Mouse (Mus musculus): ENCODE measurements around the gene Evx2.

Gene Evx2

DNA sequence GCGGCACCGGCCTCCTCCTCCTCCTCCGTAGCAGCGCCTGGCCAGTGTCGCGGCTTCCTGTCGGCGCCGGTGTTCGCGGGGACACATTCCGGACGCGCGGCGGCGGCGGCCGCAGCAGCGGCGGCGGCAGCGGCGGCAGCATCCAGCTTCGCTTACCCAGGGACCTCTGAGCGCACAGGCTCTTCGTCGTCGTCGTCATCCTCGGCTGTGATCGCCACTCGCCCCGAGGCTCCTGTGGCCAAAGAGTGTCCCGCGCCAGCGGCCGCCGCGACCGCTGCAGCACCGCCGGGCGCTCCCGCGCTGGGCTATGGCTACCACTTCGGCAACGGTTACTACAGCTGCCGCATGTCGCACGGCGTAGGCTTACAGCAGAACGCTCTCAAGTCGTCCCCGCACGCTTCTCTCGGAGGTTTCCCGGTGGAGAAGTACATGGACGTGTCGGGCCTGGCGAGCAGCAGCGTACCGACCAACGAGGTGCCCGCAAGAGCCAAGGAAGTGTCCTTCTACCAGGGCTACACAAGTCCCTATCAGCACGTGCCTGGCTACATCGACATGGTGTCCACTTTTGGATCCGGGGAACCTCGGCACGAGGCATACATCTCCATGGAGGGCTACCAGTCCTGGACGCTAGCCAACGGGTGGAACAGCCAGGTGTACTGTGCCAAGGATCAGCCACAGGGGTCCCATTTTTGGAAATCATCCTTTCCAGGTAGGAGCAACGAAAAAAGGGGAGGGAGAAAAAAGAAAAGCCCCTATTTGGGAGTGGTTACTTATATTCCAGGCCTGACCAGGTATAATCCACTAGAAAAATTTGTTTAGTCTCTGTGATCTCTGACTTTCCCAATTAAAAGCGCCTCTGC lies 9.2 kb upstream of the Evx2 start:
- in situ Hi-C loops (cut with MboI, MseI), result loop anchor here (10.0 to 25.0 kb wide), 3 partner anchors 374 to 1081 kb away; partner anchors contain the start of gene Chrna1

DNA sequence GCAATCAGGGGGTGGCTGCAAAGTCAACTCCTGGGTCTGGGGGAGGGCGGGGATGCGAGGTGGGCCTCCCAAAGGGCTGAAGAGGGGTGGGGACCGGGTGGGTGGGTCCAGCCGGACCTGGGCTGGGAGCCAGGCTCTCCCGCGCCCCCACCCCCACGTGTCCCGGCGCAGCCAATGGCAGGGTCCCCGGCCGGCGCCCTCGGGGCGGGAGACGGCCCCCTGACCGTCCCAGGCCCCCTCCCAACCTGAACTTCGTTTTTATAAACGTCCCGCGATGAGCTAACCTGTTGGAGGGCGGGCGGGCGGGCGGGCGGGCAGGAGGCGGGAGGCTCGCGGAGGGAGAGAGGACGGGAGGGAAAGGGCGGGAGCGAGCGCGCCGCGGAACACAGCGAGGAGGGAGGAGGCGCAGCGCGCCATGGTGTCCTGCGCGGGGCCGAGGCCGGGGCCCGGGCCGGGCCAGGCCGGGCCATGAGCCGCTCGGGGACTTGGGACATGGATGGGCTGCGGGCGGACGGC lies 8.5 kb upstream of the Evx2 start, which contains the start of gene Hoxd13:
Gene Hoxd13 (plus strand): TSS at position 469 of the 516 bp plus-strand sequence.
- in situ Hi-C loops (cut with MboI, MseI), result loop anchor here (10.0 to 25.0 kb wide), 3 partner anchors 373 to 1081 kb away; partner anchors contain the start of gene Chrna1

DNA sequence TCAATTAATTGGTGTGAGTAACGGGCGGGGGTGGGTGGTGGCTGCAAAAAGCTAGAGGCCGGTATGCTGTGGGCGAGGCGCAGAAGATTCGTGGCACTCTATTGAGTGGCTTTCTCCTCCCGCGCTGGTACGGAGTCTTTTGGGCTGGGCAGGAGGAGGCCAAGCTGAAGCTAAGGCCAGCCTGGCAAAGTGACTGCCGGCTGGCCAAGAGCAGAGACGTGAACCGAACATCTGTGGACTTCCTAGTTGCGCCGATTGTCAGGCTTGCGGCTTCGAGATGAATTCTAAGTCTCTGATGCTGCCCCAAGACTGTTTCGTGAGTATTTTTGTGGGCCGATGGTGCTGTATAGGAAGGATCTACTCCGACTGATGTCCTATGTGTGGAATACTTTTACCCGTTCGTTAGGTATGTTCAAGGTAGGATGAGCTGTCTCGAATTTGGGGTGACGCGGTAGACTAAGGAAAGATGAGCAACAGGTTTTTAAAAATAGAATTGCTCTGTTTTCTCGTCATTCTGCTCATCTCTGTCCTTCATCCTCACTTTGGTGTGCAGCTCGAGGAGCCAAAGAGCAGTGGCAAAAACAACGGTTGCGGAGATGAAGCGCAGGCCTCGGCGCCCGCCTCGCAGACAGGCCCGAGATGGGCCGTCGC lies 8.0 kb upstream of the Evx2 start:
- in situ Hi-C loops (cut with MboI, MseI), result loop anchor here (10.0 to 25.0 kb wide), 3 partner anchors 373 to 1080 kb away; partner anchors contain the start of gene Chrna1

DNA sequence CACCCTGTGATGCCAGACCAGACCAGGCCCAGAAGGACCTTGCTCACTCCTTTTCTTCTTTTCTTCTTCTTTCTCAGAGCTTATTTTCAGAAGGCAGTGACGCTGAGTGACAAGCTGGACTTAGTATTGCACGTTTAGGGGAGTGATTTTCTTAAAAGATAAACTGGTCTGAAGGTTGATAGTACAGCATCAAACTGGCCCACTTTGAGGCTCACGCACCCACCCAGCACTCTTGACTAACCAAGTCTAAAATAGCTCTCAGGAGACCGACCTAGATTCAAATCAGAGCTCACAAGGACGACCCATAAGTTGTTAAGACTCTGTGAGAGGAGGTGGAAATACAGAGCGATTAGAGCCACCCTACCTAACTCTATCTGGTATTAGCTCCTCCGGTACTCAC lies 7.1 kb upstream of the Evx2 start:
- in situ Hi-C loops (cut with MboI, MseI), result loop anchor here (10.0 to 25.0 kb wide), 3 partner anchors 372 to 1079 kb away; partner anchors contain the start of gene Chrna1

DNA sequence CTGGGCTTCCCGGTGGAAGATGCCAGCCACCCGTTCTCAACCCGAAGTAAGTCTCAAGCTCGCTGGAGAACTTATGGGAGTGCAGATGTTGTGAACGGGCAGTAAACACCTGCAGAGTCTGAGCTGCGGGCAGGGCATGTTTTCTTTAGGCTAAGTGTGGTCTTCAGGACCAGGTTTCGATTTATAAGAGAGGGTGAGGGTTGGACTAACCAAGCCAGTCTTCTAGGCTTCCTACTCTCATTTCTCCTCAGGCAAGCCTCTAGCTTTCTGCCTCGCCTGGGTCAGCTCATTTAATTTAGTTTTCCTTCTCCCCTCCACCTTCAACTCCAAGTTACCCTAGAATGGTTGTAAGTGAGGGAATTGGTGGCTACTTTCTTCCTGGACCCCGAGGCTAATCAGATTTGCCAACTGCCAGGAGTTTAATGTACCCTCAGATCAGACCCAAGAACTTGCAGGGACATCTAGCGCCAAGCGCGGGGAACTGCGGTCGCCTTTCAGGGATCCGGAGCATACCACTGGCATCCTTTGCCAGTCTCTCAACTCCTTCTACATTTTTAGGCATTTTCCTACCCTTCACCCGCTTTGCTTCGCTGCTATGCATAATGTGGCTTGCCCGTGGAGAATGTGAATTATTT lies 4.1 kb upstream of the Evx2 start:
- in situ Hi-C loops (cut with MboI, MseI), result loop anchor here (10.0 to 25.0 kb wide), 3 partner anchors 369 to 1076 kb away; partner anchors contain the start of gene Chrna1

DNA sequence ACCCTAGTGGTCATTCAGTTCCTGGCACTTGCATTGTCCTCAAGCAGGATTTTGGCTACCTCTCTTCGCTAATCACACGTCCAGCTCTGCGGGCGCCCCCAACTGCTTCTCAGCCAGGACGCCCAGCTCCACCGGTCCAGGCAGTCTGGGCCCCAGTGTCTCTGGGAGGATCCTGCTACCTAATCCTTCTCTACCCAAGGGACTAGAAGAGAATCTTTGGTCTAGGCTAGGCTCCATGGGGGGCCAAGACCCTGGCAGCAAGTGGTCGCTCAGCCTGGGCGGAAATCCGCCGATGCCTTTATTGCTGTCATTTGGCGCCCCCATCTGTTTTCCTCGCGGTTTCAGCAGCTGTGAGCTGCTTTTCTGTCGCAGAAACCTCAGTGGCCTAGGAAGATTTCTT lies 2.3 kb upstream of the Evx2 start:
- in situ Hi-C loops (cut with MboI, MseI), result loop anchor here (10.0 to 25.0 kb wide), 3 partner anchors 367 to 1074 kb away; partner anchors contain the start of gene Chrna1

DNA sequence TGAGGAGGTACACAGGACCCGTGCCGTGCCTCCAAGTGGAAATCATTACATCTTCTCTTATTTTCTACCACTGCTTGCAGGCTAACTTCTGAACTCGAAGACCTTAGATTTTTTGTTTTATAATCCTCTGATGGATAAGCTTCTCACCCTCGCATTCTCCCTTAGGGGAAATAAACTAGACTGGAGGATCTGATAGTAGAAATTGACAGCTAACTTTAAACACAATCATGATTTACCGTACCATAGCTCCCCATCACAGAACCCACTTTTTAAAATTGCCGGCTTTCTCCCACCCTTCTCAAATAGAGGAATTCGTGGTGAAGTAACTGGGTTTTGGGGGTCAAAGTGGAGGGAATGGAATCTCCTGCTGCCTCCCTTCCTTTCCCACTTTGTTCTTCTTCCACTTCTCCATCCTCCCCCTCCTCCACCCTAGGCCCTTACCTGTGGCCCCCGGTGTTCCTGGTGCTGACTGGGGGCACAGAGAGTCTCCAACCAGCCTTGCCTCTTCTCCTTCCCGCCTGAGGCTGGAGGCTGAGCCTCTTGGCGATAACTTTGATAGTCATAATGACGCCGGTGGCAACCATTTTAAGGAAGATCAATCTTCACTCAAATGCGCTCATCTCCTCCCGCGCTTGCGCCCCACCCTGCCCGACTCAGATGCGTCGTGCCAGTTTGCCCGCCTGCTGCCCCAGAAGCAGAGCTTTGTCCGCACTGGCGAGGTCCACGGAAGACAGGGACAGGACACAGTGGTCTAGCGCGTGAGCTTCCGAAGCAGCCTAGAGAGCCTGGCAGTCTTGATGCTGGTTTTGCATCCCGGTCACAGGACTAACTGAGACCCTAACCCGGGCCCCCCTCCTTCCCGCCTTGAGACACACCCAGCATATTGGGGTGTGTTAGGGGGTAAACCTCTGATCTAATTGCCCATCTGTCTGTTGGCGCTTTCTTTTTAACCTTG lies 1.3 kb upstream of the Evx2 start:
- in situ Hi-C loops (cut with MboI, MseI), result loop anchor here (10.0 to 25.0 kb wide), 3 partner anchors 366 to 1073 kb away; partner anchors contain the start of gene Chrna1

DNA sequence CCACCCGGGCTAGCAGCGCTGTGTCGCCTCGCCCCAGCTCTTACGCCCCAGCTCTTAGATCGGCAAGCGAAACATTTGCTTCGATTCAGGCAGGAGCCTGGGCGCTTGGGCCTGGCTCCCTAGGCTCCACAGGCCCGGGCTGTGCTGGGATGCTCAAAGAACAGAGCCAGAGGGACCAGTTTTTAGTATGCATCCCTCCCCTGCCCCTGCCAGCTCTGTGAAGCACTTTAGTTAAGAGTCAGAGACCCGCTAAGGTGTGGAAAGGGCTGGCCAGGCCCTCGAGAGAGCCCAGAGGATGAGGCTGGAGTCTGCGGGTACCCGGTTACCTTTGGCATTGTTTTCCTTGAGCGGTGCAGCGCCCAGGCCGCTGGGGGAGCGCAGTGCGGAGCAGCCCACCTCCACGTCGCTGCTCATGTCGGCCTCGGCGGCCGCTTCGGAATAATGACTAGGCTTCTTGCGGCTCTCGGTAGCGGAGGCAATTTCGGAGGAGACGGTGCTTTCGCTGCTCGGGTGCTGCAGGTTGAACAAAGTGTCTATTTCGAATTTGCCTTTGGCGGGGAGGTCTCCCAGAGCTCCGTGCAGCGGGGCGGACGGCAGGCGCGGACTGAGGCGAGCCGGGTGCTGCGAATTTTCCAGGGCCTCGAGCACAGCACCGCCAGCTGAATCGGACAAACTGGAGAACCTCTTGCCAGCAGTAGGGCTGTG lies 538 bp downstream of the Evx2 start:
- in situ Hi-C loops (cut with MboI, MseI), result loop anchor here (5.0 to 25.0 kb wide), 3 partner anchors 592 to 1072 kb away; partner anchors contain the start of gene Chrna1

DNA sequence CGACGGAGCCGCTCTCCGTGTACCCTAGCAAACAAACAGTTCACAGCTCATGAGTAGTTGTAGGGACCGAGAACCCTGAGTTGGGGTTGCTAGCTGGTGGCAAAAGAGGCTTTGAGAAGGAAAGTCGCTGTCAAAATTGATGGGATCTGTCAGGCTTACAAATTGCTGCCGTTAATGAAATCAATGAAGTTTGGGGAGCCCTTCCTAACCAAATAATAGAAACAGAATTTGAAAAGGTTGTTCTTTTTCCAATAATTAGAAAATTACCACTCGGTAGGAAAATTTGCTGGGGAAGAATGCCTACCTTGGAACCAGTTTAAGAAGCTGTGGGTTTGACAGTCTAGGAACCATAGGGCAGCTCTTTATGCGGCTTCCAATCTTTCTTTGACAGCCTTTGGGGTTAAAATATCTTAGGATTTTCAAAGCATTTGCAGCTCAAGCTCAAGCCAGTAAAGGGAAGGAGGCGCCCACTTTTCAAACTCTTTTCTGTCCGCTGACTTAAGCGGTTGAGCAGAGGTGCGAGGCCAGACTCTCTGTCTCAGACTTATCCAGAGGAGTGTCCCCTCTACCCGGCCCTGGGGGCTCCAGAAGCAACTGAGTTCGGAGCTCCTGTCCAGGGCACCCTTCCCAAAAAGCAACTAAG lies 1.2 kb downstream of the Evx2 start:
- in situ Hi-C loops (cut with MboI, MseI), result loop anchor here (5.0 to 25.0 kb wide), 3 partner anchors 591 to 1071 kb away; partner anchors contain the start of gene Chrna1

DNA sequence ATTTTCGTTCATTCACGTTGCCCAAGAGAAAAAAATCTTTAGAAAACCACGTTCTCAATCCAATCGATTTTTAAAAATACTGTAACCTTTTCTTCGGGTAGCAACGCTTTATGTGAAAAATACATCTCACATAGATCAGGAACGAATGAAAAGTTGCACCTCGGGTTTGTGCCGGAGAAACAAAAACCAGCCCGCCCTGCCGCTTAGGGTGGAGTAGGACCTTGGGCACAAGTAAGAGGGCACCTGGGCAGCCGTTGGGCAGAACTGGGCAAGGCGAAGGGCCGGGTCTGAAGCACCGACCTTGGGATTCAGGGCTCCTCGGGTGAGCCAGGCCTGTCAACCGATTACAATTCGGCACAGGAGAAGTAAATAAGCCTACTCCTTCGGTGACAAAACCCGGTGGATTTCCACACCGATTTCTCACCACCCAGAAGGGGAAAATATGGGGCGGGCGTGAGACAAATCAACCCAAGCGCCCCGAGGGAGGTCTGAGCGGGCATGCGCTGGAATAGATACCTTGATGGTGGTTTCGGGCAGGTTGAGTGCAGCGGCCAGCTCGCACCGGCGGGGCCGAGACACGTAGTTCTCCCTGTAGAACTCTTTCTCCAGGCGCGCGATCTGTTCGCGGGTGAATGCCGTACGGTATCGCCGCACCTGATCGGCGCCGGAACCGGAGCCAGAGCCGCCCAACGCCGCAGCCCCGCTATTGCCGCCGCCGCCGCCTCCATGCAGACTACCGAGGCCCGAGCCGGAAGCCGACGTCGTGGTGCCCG lies 1.9 kb downstream of the Evx2 start:
- in situ Hi-C loops (cut with MboI, MseI), result loop anchor here (5.0 to 25.0 kb wide), 3 partner anchors 590 to 1070 kb away; partner anchors contain the start of gene Chrna1

DNA sequence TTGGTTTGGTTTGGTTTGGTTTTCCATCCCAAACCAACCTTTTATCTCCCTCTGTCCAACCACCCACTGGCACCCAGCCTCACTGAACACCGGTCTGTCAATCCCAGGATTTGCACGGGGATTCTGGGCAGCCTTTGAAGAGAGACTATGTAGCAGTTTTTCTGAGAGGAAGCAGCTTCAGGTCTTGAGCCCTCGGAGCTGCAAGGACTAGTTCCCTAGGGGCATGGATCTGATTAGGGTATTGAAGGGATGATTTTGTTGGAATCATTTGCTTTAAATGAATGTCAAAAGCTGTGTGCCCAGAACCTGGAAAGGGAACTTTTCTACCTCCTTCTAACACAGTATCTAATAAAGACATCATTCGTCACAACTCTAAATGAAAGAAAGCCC lies 2.7 kb downstream of the Evx2 start:
- in situ Hi-C loops (cut with MboI, MseI), result loop anchor here (5.0 to 25.0 kb wide), 3 partner anchors 589 to 1069 kb away; partner anchors contain the start of gene Chrna1

DNA sequence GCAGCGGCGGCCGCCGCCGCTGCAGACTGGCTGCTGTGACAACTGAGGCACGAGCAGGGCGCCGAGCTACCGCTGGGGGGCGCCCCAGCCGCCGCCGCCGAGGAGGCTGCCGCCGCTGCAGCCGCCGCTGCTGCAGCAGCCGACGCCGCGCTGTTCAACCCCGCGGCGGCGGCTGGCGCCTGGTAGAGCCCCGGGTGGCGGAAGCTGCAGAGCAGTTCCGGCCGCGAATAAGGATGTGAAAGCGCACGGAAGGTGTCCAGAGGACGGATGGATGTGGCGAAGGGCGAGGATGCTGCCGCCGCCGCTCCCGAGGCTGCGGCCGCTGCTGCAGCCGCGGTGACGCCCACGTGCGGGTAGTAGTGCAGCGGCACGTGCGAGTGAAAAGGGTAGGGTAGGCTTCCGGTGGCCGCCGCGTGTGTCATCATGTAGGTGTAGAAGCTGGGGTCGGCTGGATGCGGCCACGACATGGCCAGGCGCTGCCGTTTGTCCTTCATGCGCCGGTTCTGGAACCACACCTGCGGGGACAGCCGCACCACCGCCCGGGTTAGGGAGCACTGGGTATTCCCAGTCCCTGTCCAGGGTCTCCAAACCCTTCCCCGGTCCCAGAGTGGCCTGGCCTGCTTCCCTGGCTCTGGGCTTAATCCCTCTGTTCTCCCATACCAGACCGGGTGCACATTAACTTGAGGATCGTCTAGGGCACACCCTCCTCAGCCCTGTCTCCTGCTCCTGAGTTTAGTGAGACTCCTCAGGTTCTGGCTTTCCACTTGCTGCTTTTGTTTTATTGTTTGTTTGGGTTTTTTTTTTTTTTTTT lies 3.3 kb downstream of the Evx2 start:
- in situ Hi-C loops (cut with MboI, MseI), result loop anchor here (5.0 to 25.0 kb wide), 3 partner anchors 589 to 1069 kb away; partner anchors contain the start of gene Chrna1

DNA sequence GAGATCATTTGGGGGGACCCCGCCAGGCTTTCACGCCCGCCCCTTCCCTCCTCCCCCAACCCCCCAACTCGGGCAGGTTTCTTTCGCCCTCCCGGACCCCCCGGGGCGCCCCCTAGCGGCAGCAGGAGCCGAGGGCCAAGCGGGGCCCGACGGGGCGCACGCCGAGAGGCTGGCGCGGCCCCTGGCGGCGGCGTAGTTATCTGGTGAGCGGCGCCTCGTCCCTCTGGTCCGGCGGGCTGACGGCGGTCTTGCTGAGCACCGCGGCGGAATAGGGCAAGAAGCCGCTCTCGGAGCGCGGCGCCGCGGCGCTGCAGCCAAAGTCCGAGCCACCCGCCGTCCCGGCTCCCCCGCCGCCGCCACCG lies 4.0 kb downstream of the Evx2 start:
- in situ Hi-C loops (cut with MboI, MseI), result loop anchor here (5.0 to 25.0 kb wide), 3 partner anchors 588 to 1068 kb away; partner anchors contain the start of gene Chrna1

DNA sequence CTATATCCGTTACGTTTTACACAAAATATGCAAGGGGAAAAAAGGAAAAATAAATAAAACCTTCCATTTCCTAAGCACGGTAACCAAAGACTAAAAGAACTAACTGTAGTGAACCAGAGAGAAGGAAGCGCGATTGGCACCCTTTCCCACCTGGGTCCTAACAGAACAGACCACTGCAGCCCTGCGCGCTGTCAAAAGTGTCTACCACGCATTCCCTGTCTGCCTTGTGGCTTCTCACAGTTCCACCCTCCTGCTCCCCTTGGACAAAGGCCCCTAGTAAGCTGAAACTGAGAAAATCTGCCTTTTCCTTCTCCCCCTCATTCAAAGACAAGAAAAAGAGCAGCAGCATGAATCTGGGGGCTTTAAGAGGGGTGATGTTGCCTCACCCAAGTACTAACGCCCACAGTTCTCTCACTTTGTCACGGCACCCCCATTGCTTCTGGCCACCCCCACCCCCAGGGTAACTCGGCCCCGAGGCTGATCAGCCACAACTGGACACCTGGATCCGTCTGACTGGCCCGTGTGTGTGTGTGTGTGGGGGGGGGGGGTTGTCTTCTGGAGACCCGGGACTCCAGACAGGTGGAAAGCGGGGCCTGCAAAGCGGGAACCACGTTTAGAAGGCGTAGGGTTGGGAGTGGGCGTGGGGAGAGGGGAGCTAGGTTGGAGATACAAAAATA lies 4.5 kb downstream of the Evx2 start:
- in situ Hi-C loops (cut with MboI, MseI), result loop anchor here (5.0 to 25.0 kb wide), 3 partner anchors 588 to 1068 kb away; partner anchors contain the start of gene Chrna1

DNA sequence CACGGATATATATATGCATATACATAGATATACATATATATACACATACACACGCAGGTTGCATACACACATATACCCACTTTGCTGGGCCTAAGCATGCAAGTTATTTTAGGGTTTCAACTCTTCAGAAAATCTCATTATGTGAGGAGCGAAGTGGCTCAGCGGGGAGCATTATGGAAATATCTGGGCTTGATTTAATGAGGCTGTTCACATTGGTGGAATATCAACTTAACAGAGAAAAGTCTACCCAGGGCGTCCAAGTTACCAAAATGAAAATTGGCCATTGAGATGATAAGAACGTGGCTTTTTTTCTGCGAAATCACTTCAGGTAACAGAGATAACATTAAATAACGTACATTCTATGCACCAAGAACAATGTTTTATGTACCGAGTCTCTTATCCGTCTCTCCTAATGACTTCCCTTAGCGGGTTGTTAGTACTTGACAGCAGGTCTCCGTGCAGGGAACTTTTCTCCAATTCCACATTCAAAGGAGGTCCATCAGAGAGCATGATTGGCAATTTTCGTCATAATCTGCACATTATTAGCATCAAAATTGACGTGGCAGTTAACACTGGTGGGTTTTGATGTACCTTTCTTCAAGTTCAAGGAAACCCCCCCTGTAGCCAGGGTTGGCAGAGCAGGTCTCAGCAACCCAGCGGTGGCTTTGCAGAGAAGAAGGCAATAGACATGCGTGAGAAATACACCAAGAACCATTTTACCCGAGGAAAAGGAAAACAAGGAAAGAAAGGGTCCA lies 5.4 kb downstream of the Evx2 start:
- in situ Hi-C loops (cut with MboI, MseI), result loop anchor here (25.0 kb wide), 2 partner anchors 692 to 1067 kb away; partner anchors contain the start of gene Chrna1

DNA sequence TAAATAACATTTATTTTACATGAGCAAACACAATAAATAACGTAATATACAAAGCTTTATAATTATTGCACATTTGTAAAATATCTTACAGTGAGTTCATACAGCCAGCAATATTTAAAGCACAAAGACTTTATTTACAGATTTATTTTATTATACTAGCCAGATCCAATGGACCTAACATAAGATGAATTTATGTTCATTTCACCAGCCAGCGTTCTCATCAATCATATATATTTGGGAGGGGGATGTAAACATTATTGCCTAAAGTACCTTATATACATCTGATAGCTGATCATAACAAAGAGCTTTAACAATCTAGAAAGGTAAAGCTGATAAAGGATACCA lies 6.4 kb downstream of the Evx2 start:
- in situ Hi-C loops (cut with MboI, MseI), result loop anchor here (25.0 kb wide), 2 partner anchors 691 to 1066 kb away; partner anchors contain the start of gene Chrna1

Measured in regulatory T cell (primary cell).